Mouse (Mus musculus) left cerebral cortex, adult 11 months (tissue): ENCODE results near the gene Sarm1.
"Not testable (repeated sequence)": the region's sequence is repeated elsewhere in the genome, so short reads cannot be mapped to it uniquely, and the experiment has no call there.

ENCODE experiments used
- DNase-seq: peaks from one replicate; pipeline ENCODE4 v3.0.0; 2022; ENCODE audit warnings: low spot score

The Sarm1 gene

GRCm38 (mm10) chr11:78497544-78498522 lies at the start of gene Sarm1:
TSS of gene Sarm1 (minus strand) at chr11:78497754.
- peak; percentile 92 for DNase-seq

- DNase-seq: no peak
Observed at GRCm38 (mm10) chr11:78545181-78545580, 47.6 kb upstream of the Sarm1 start.

GRCm38 (mm10) chr11:78544449-78545111 lies 47.0 kb upstream of the Sarm1 start:
- DNase-seq: no peak

GRCm38 (mm10) chr11:78540358-78540757 lies 42.8 kb upstream of the Sarm1 start:
- no peak for DNase-seq

GRCm38 (mm10) chr11:78536690-78537084 lies 39.1 kb upstream of the Sarm1 start:
- DNase-seq: no peak

GRCm38 (mm10) chr11:78536080-78536689 lies 38.6 kb upstream of the Sarm1 start, which contains the start of the genes Tnfaip1 and Ift20:
TSS of gene Tnfaip1 (minus strand) at chr11:78536332.
TSS of gene Ift20 (plus strand) at chr11:78536361.
- peak; percentile 98 for DNase-seq

- DNase-seq: no peak
Observed at GRCm38 (mm10) chr11:78535376-78536079, 38.0 kb upstream of the Sarm1 start.

- no peak for DNase-seq
Observed at GRCm38 (mm10) chr11:78534516-78534915, 37.0 kb upstream of the Sarm1 start.

GRCm38 (mm10) chr11:78531515-78531914 lies 34.0 kb upstream of the Sarm1 start:
- DNase-seq: not testable (repeated sequence)

- no peak for DNase-seq
Observed at GRCm38 (mm10) chr11:78531046-78531445, 33.5 kb upstream of the Sarm1 start.

- DNase-seq: no peak
Observed at GRCm38 (mm10) chr11:78530001-78530400, 32.4 kb upstream of the Sarm1 start.

- DNase-seq: no peak
Observed at GRCm38 (mm10) chr11:78528714-78529113, 31.2 kb upstream of the Sarm1 start.

GRCm38 (mm10) chr11:78524838-78525237 lies 27.3 kb upstream of the Sarm1 start:
- DNase-seq: no peak

- DNase-seq: no peak
Observed at GRCm38 (mm10) chr11:78523241-78523955, 25.8 kb upstream of the Sarm1 start.

- no peak for DNase-seq
Observed at GRCm38 (mm10) chr11:78522481-78522997, 25.0 kb upstream of the Sarm1 start.

- DNase-seq: no peak
Observed at GRCm38 (mm10) chr11:78521880-78522279, 24.3 kb upstream of the Sarm1 start.

GRCm38 (mm10) chr11:78518931-78519330 lies 21.4 kb upstream of the Sarm1 start:
- no peak for DNase-seq

GRCm38 (mm10) chr11:78515549-78516325 lies 18.2 kb upstream of the Sarm1 start:
- no peak for DNase-seq

GRCm38 (mm10) chr11:78513106-78513790 lies 15.7 kb upstream of the Sarm1 start:
- DNase-seq: no peak
